Mouse (Mus musculus) gastrocnemius, postnatal 25 days (tissue): Measurements from ENCODE around the gene Ptgdr2. TPM values are rescaled to one million over a fixed set of nuclear protein-coding genes. Genes with fewer than 3 reads are reported as not detected.

Experiments
- DNase-seq: peaks from one replicate; pipeline ENCODE4 v3.0.0; 2022
- long read RNA-seq, 2 experiments: library from polyadenylated mRNA; stranded (forward); transcript quantifications; one replicate each; pipeline ENCODE4 v2.0.0; 2021
- total RNA-seq, 2 experiments: library from RNA; stranded (reverse); gene quantifications; 1 replicate in 1 of 2; 2 replicates in 1 of 2; pipeline ENCODE4 v1.2.3; 2021

Gene Ptgdr2
- total RNA-seq: not detected
- long read RNA-seq, experiment 1: 0 reads
- long read RNA-seq, experiment 2: 0 reads

- DNase-seq: no peak
Observed at GRCm38 (mm10) chr19:10937110-10937563, at the start of gene Ptgdr2. Gene Ptgdr2 (plus strand): TSS chr19:10937160.

GRCm38 (mm10) chr19:10892201-10892600, 44.8 kb upstream of the Ptgdr2 start:
- DNase-seq: no peak

GRCm38 (mm10) chr19:10895016-10895528, 41.9 kb upstream of the Ptgdr2 start, which contains the start of gene Prpf19:
Gene Prpf19 (plus strand): TSS chr19:10895231.
- DNase-seq: peak; percentile 97

- DNase-seq: no peak
Observed at GRCm38 (mm10) chr19:10895708-10896107, 41.3 kb upstream of the Ptgdr2 start.

- no peak for DNase-seq
Observed at GRCm38 (mm10) chr19:10896849-10897248, 40.1 kb upstream of the Ptgdr2 start.

GRCm38 (mm10) chr19:10897491-10897890, 39.5 kb upstream of the Ptgdr2 start:
- no peak for DNase-seq

GRCm38 (mm10) chr19:10900315-10900714, 36.6 kb upstream of the Ptgdr2 start:
- DNase-seq: peak; percentile 61

- DNase-seq: no peak
Observed at GRCm38 (mm10) chr19:10901046-10901445, 35.9 kb upstream of the Ptgdr2 start.

- DNase-seq: no peak
Observed at GRCm38 (mm10) chr19:10904512-10904911, 32.4 kb upstream of the Ptgdr2 start.

- DNase-seq: peak; percentile 87
Observed at GRCm38 (mm10) chr19:10904927-10905727, 31.8 kb upstream of the Ptgdr2 start.

- DNase-seq: no peak
Observed at GRCm38 (mm10) chr19:10905728-10906000, 31.3 kb upstream of the Ptgdr2 start.

GRCm38 (mm10) chr19:10907891-10908290, 29.1 kb upstream of the Ptgdr2 start:
- peak; percentile 61 for DNase-seq

- DNase-seq: no peak
Observed at GRCm38 (mm10) chr19:10909087-10909721, 27.8 kb upstream of the Ptgdr2 start.

GRCm38 (mm10) chr19:10914291-10914690, 22.7 kb upstream of the Ptgdr2 start:
- no peak for DNase-seq

GRCm38 (mm10) chr19:10914870-10915269, 22.1 kb upstream of the Ptgdr2 start:
- no peak for DNase-seq

GRCm38 (mm10) chr19:10916506-10916905, 20.5 kb upstream of the Ptgdr2 start:
- no peak for DNase-seq

GRCm38 (mm10) chr19:10918321-10918991, 18.5 kb upstream of the Ptgdr2 start:
- no peak for DNase-seq

GRCm38 (mm10) chr19:10920532-10920931, 16.4 kb upstream of the Ptgdr2 start, which contains the start of gene Zp1:
Gene Zp1 (minus strand): TSS chr19:10920632.
- no peak for DNase-seq

- DNase-seq: no peak
Observed at GRCm38 (mm10) chr19:10921058-10921457, 15.9 kb upstream of the Ptgdr2 start.

GRCm38 (mm10) chr19:10924220-10924619, 12.7 kb upstream of the Ptgdr2 start:
- no peak for DNase-seq

GRCm38 (mm10) chr19:10926123-10926621, 10.8 kb upstream of the Ptgdr2 start:
- no peak for DNase-seq

- DNase-seq: no peak
Observed at GRCm38 (mm10) chr19:10926666-10927065, 10.3 kb upstream of the Ptgdr2 start.

- DNase-seq: no peak
Observed at GRCm38 (mm10) chr19:10930641-10931040, 6.3 kb upstream of the Ptgdr2 start.
